8 mouse cellular contexts compared by ENCODE assay signal in genomic region chr12:52847830-52848518, GRCm38 (mm10).
DNase-seq lines count a peak whose midpoint lies in the region; ATAC-seq and TF ChIP-seq lines count a peak whose summit lies in the region.

No protein-coding gene starts in this region.

- peak overlapping the region in 1 of 3 experiments; percentile 18 for H3K4me3 ChIP-seq in CH12.LX (replicated peaks in 1 of 3; ENCODE audit: low read depth in 2 of 3, low read length in 2 of 3, poor library complexity in 1 of 3)
- H3K4me3 ChIP-seq in heart, embryonic 14.5 days (ENCODE audit: control insufficient read depth in 1 of 2, insufficient read depth in 1 of 2, low read depth in 1 of 2, low read length in 2 of 2), result no peak overlapping the region
- no peak overlapping the region for H3K4me3 ChIP-seq in liver, embryonic 11.5 days (ENCODE audit: low read depth, low read length)

- H3K4me2 ChIP-seq in CH12.LX (ENCODE audit: insufficient read depth, low read depth, poor library complexity, severe bottlenecking), result peak overlapping the region; percentile 11; the same call in 1 of the 2 replicates
- H3K4me2 ChIP-seq in heart, embryonic 14.5 days (ENCODE audit: low read length), result peak overlapping the region; percentile 46
- no peak overlapping the region for H3K4me2 ChIP-seq in liver, embryonic 11.5 days

- peak; percentile 26 for DNase-seq in CH12.LX (ENCODE audit: extremely low read depth)
- DNase-seq in adrenal gland, postnatal 14 days, result peak; percentile 68
- DNase-seq in liver, embryonic 11.5 days (ENCODE audit: low spot score), result no peak
- peak; percentile 51 for DNase-seq in retina, embryonic 14.5 days (ENCODE audit: low spot score)
- no peak for DNase-seq in T-cell, adult 2 months (ENCODE audit: low spot score)
- DNase-seq in layer of hippocampus, adult 11-12 months (ENCODE audit: low spot score), result no peak
- DNase-seq in right cerebral cortex, adult 2 months (ENCODE audit: low spot score in 2 of 2), result no peak

- dilution Hi-C loops in CH12.LX (cut with MboI; ENCODE audit: extremely low pct_ligation_motif_present, extremely low pct_unique_long_range_greater_than_20kb, low sequenced_read_pairs), result no loop called here

- TF ChIP-seq POLR2A in CH12.LX (IDR thresholded peaks at IDR 0.05; ENCODE audit: low read depth, low read length), result no peak

- H3K4me1 ChIP-seq in CH12.LX (ENCODE audit: control insufficient read depth in 1 of 2, insufficient read depth in 2 of 2), result peaks cover 11 to 33% of the 10 kb centered on the region in 2 experiments
- H3K4me1 ChIP-seq in heart, embryonic 14.5 days (ENCODE audit: control insufficient read depth in 2 of 2, insufficient read depth in 2 of 2, low read length in 2 of 2), result peaks cover 22 to 48% of the 10 kb centered on the region in 2 experiments
- H3K4me1 ChIP-seq in liver, embryonic 11.5 days (replicated peaks; ENCODE audit: control insufficient read depth, insufficient read depth, low read length), result no peaks in the 10 kb centered on the region

- peak; percentile 83 for ATAC-seq in heart, embryonic 14.5 days (ENCODE audit: insufficient number of reproducible peaks, insufficient read depth, low FRiP score, low read depth)
- peak; percentile 49; the same call in 1 of the 2 replicates for ATAC-seq in liver, embryonic 11.5 days (replicated peaks; ENCODE audit: low FRiP score)

- in situ Hi-C loops in CH12.LX (cut with MboI; ENCODE audit: low pct_ligation_motif_present, low pct_unique_long_range_greater_than_20kb, low sequenced_read_pairs), result loop anchor here (25.0 kb wide), 3 partner anchors 211 to 836 kb away; partner anchors contain the start of gene Dtd2

- no peak for TF ChIP-seq EP300 in CH12.LX (IDR thresholded peaks at IDR 0.05; ENCODE audit: low read length)

- no peak overlapping the region for H3K27ac ChIP-seq in CH12.LX (ENCODE audit: insufficient read depth, low read depth)
- peak overlapping the region; percentile 1 to 64 for H3K27ac ChIP-seq in heart, embryonic 14.5 days (replicated peaks in 1 of 2; ENCODE audit: control insufficient read depth in 1 of 2, insufficient read depth in 1 of 2, low read depth in 2 of 2, low read length in 2 of 2)
- H3K27ac ChIP-seq in liver, embryonic 11.5 days (ENCODE audit: low read depth, low read length), result no peak overlapping the region

- no peak for TF ChIP-seq RAD21 in CH12.LX (IDR thresholded peaks at IDR 0.05; ENCODE audit: low read depth, low read length)

- WGBS in heart, embryonic 14.5 days, result 38% methylated on average over 14 of the region's 14 CpGs
- WGBS in liver, embryonic 11.5 days, result 66% methylated on average over 14 of the region's 14 CpGs

- no peaks in the 10 kb centered on the region for H3K79me2 ChIP-seq in CH12.LX (replicated peaks; ENCODE audit: control insufficient read depth, extremely low read depth, insufficient read depth, poor library complexity, severe bottlenecking)

- TF ChIP-seq CTCF in CH12.LX (conservative IDR thresholded peaks at IDR 0.05 in 1 of 2, IDR thresholded peaks at IDR 0.05 in 1 of 2; ENCODE audit: low read depth in 2 of 2, low read length in 2 of 2), result no peak

- H3K9me3 ChIP-seq in CH12.LX (replicated peaks; ENCODE audit: low read length), result no peaks in the 10 kb centered on the region
- no peaks in the 10 kb centered on the region for H3K9me3 ChIP-seq in heart, embryonic 14.5 days (ENCODE audit: control insufficient read depth, low read length)
- H3K9me3 ChIP-seq in liver, embryonic 11.5 days (ENCODE audit: control insufficient read depth, low read length), result no peaks in the 10 kb centered on the region

- no peaks in the 10 kb centered on the region for H3K27me3 ChIP-seq in CH12.LX (replicated peaks)
- H3K27me3 ChIP-seq in heart, embryonic 14.5 days (ENCODE audit: control insufficient read depth, insufficient read depth, low read length), result no peaks in the 10 kb centered on the region
- H3K27me3 ChIP-seq in liver, embryonic 11.5 days (replicated peaks; ENCODE audit: control insufficient read depth, insufficient read depth, low read length), result no peaks in the 10 kb centered on the region

- H3K36me3 ChIP-seq in CH12.LX (replicated peaks in 1 of 2; ENCODE audit: control insufficient read depth in 1 of 2, insufficient read depth in 1 of 2, low read length in 1 of 2), result no peaks in the 10 kb centered on the region
- no peaks in the 10 kb centered on the region for H3K36me3 ChIP-seq in heart, embryonic 14.5 days (ENCODE audit: control insufficient read depth, insufficient read depth, low read length)
- H3K36me3 ChIP-seq in liver, embryonic 11.5 days (ENCODE audit: control insufficient read depth, insufficient read depth, low read length), result no peaks in the 10 kb centered on the region

- no peak overlapping the region for H3K9ac ChIP-seq in CH12.LX (ENCODE audit: insufficient read depth, low read depth)
- peak overlapping the region; percentile 38 for H3K9ac ChIP-seq in heart, embryonic 14.5 days (ENCODE audit: low read length)
- no peak overlapping the region for H3K9ac ChIP-seq in liver, embryonic 11.5 days (ENCODE audit: low read depth, low read length)

TF ChIP-seq in CH12.LX, 34 proteins besides CTCF, POLR2A, EP300 and RAD21:
- TF ChIP-seq USF2 (conservative IDR thresholded peaks at IDR 0.05; ENCODE audit: low read depth, low read length), result no peak
- TF ChIP-seq POLR2AphosphoS2 (IDR thresholded peaks at IDR 0.05; ENCODE audit: low read depth, low read length), result no peak
- no peak for TF ChIP-seq MYC (IDR thresholded peaks at IDR 0.05; ENCODE audit: low read depth, low read length)
- no peak for TF ChIP-seq IRF4 (IDR thresholded peaks at IDR 0.05; ENCODE audit: low read depth, low read length)
- TF ChIP-seq JUND (conservative IDR thresholded peaks at IDR 0.05; ENCODE audit: low read depth, low read length), result no peak
- TF ChIP-seq MAFK (IDR thresholded peaks at IDR 0.05; ENCODE audit: insufficient replicate concordance, low read length), result no peak
- TF ChIP-seq JUN (IDR thresholded peaks at IDR 0.05; ENCODE audit: insufficient read depth, low read depth, low read length), result no peak
- no peak for TF ChIP-seq MEF2A (IDR thresholded peaks at IDR 0.05; ENCODE audit: borderline replicate concordance, low read depth, low read length)
- no peak for TF ChIP-seq E2F4 (IDR thresholded peaks at IDR 0.05; ENCODE audit: insufficient replicate concordance, low read depth, low read length)

Comparison
In these comparisons a context has a peak if more than half of its experiments do, and no peak if none do; other contexts are left out.
1. DNase-seq: peak in CH12.LX (single experiment), adrenal gland, postnatal 14 days (single experiment) and retina, embryonic 14.5 days (single experiment); none in liver, embryonic 11.5 days (single experiment), T-cell, adult 2 months (single experiment), layer of hippocampus, adult 11-12 months (single experiment) and right cerebral cortex, adult 2 months (0 of 2).
2. H3K27ac ChIP-seq: peak in heart, embryonic 14.5 days (2 of 2); none in CH12.LX (single experiment) and liver, embryonic 11.5 days (single experiment).